Mouse (Mus musculus) embryo, embryonic 10.5 days (tissue): Measurements from ENCODE around the gene Rnaset2a.
A peak's percentile ranks its signal among the peaks of the same experiment; 100 is the strongest.
"Not testable (repeated sequence)": the region's sequence is repeated elsewhere in the genome, so short reads cannot be mapped to it uniquely, and the experiment has no call there.

Experiments used
- DNase-seq: peaks from one replicate; pipeline ENCODE4 v3.0.0-alpha.2; 2015; ENCODE audit warnings: low spot score

Rnaset2a gene

DNA sequence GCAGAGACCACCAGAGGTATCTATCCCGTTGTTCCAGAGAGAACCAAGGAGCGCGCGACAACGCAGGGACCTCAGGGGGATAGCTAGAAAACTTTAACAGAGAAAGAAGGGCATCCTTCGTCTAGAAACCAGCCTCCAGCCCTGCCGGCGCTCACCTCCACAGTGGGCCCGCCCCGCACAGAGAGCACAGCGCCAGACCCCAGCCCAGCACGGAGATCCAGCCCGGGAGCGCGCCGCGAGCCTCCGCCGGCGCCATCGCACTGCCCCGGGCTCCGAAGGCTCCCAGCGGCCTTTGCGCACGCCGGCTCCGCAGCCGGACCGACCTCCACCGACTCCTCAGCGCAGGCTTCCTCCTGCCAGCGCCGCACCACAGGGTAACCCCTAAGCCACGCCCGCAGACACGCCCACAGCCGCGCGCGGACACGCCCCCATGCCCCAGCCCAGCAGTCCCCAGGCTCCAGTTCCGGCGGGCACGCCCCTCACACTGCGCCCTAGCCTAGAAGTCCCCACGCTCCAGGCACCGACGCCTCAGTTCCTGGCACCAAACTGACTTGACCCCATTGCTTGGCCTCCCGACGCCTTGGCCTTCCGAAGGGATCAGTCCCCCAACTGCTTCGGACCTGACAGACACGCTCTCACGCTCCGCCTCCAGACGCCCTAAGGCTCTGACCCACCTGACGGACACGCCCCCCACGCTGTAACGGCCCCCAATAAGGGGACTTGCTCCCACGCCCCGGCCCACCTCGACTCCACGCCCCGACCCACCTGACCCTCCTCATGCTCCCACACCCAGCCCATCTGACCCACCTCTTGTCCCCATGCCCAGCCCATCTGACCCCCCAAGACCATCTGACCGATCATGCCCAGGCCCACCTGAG lies at the start of gene Rnaset2a, which contains the start of gene Gm49673:
Rnaset2a (minus strand) TSS at position 659 of the 878 bp plus-strand sequence.
Gm49673 (minus strand) TSS at position 350 of the 878 bp plus-strand sequence.
- peak; percentile 39 for DNase-seq

DNA sequence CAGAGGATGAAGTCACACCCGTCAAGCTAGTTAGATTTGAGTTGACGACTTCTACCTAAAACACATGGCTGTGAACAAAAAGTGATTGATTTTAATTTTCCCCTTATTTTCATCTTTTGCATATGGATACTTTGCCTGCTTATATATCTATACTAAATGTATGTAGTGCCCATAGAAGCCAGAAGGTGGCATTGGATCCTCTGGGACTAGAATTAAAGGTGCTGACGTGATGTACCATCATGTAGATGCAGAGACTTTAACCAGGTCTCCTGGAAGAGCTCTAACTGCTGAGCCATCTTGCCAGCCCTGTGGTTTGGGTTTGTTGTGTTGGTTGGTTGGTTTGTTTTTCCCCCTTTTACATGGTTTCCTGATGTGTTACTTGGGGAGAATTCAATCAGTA lies 49.8 kb upstream of the Rnaset2a start:
- DNase-seq = peak; percentile 15

DNA sequence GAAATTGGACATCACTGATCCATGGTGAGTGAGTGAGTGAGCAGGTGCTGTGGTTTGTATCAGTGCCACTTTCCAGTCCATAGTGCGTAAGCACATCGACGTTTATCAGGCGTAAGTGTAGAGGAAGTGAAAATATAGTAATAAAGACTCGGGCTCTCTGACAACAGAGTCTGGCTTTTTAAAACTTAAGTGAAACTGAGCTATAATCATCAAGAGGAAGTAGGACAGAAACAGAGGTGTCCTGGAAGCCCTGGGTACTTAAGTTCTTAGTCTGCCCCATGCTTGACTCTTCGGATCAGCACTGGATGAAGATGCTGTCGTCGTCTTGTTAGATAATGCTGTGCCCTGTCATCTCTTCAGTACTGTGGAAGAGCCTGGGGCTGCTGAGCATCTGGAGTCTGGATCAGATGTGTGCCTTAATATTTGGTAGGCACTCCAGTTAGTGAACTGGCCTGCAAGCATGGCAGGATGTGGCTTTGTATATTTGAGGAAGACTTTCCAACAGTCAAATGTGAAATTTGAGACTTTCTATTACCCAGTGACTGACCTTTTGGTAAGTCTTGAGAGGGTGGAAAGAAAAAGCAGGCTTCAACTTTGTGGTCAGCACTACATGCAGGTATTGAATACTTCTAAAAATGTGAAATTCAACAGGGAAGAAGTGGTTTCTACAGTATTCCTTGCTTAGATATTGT lies 47.9 kb upstream of the Rnaset2a start:
- no peak for DNase-seq

DNA sequence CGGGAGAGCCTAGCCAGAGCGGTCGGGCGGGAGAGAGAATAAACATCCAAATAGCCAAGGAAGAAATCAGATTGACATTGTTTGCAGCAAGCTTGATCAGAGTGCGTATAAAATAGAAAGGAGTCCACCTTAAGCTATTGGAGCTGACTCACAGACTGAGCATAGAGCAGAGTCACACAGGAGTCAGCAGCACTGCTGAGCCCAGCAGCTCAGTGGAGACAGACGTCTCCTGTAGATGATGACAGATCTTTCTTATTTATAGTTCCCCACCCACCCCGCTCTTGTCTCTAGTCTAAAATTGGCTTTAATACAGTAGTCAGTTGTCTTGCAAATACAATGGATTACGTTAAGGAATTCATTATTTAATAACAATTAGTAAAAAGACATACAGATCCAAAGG lies 45.8 kb upstream of the Rnaset2a start:
- DNase-seq = no peak

DNA sequence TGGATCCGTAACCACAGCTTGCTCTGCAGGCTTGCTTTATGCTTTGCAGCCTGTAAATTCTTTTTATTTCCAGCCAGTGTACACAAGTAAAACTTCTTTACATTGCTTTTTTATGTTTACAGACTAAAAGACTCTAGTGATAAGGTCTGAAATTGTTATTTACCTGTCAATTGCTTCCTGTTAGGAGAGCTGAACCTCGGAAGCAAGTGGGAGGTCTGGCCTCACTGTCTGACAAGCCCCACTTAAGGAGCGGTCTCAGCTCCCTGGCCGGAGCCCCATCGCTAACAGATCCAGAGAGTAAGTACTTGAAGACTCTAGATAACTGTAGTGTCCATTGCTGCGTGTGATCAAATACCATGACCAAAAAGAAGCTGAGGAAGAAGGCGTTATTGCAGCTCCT lies 36.3 kb upstream of the Rnaset2a start:
- no peak for DNase-seq

DNA sequence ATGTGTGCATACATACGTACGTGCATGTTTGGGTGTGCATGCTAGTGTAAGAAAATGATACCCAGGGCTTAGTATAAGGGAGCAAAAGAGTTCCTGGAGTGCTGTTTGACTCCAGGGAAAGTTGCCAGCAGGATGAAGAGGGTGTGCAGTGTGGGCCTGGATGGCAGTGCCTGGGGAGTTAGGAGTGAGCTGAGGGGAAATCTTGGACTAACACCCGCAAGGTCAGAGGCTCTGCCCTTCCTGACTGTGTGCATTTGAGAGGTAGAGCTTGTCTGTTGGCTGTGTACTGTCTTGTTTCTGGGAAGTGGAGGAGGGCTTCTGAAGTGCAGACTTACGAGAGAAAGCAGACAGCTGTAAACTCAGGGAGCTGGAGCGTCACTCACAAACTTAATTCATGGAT lies 35.9 kb upstream of the Rnaset2a start:
- DNase-seq = no peak

DNA sequence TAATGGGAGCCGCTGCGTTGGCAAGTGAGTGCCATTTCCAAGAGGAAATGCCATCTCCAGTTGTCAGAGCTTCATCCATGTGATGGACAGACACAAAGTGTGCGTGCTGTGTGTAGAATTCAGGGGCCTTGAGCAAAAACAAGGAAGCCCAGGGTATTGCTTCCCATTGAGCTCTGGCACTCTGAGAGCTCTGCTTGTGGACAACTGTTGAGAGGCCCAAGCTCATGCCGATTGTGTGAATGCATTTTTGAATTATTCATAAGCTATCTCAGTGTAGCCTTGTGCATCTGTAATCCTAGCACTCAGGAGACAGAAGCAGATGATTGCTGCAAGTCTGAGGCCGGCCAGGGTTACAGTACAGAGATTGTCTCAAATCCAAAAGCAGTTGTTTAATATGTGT lies 29.2 kb upstream of the Rnaset2a start:
- DNase-seq = no peak

DNA sequence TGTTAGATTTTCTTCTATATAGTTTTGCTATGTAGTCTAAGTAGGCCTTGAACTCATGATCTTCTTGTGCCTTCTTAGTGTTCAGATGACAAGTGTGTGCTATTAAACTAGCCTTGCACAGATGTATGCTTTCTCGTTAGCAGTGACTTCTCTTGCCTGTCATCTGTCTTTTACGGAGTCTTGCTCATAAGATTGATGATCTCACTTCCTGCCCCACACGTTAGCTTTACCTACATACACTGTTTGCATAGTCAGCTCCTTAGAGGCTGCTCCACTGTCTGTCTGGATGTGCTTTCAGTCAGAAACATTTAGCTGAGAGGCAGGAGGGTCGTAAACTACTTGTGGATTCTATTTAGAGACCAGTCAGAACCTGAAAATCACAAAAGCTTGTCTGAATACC lies 23.2 kb upstream of the Rnaset2a start:
- no peak for DNase-seq

DNA sequence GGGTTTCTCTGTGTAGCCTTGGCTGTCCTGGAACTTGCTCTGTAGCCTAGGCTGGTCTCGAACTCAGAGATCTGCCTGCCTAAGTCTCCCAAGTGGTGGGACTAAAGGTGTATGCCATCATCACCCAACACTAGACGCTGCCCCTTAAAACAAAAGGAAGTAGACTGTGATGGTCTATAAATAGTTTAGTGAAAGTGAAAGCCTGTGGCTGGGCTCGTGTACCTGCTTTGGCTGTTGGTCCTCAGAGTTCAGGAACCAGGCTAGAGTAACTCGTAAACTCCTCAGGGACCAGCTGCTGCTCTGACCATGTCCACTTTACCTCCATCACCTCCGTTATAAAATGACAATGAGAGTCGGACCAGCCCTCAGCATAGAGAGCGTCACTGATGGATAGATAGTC lies 22.4 kb upstream of the Rnaset2a start:
- DNase-seq = no peak

DNA sequence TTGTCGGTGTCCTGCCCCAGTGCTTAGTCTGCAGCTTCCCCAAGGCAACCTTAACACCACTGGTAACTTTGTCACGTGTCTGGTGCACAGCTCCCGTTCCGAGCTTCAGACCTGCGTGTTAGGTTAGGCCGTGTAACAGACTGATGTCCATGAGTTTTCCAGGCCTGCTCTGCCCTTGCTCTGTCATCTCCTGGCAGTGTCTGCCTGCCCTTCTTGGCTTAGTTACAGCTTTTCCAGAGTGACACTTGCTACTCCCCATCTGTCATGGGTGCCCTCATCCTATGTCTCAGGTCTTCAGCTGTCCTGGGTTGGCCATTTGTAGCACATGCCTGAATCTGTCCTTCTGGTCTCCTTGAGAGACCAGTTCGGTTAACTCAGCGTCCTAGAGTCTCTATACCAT lies 19.5 kb upstream of the Rnaset2a start:
- not testable (repeated sequence) for DNase-seq

DNA sequence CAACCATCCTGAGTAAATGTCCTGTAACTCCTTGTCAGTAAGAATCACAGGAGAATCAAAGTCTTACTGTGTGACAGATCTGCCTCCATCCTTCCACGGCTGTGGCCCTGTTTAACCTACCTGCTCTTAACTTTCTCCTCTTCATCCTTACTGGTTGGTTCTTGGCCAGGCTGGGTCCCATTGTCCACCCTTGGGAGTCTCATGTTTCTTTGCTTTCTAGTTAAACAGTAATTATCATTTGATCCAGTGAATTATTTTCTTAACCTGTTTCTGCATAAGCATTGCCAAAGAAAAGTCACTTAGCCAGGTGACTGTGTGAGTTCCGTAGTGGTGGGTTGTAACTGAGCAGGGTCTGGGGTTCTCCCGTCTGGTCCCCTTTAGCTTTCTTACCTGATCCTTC lies 18.6 kb upstream of the Rnaset2a start:
- not testable (repeated sequence) for DNase-seq

DNA sequence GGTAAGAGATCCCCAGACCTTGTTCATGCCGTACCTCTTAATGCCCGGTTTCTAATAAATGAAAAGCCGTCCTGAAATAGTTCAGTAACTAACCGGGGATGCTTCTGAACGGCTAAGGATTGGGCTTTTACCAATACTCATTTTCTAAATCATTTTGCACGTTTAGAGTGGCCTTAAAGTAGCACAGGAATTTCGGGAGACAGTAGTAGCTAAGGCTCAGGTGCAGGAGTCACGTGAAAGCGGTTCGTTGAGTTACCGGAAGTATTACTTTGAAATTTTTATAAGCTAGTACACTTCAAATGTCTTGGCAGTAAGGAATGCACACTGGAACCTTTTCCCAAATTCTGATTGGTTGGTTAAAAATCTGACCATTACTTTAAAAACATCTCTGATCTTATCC lies 18.1 kb upstream of the Rnaset2a start:
- DNase-seq = not testable (repeated sequence)

DNA sequence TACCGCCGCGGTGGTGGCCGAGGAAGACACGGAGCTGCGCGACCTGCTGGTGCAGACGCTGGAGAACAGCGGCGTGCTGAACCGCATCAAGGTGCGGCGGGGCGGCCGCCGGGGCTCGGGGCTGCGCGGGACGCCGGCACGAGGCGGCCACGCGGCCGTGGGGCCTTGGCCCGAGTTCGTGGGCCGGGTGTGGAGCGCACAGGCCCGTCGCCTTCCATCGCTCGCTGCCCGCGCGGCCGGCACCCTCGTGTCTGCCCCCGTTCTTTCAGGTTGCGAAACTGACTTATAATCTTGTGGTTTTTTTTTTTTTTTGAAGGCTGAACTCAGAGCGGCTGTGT lies 17.7 kb upstream of the Rnaset2a start:
- not testable (repeated sequence) for DNase-seq

DNA sequence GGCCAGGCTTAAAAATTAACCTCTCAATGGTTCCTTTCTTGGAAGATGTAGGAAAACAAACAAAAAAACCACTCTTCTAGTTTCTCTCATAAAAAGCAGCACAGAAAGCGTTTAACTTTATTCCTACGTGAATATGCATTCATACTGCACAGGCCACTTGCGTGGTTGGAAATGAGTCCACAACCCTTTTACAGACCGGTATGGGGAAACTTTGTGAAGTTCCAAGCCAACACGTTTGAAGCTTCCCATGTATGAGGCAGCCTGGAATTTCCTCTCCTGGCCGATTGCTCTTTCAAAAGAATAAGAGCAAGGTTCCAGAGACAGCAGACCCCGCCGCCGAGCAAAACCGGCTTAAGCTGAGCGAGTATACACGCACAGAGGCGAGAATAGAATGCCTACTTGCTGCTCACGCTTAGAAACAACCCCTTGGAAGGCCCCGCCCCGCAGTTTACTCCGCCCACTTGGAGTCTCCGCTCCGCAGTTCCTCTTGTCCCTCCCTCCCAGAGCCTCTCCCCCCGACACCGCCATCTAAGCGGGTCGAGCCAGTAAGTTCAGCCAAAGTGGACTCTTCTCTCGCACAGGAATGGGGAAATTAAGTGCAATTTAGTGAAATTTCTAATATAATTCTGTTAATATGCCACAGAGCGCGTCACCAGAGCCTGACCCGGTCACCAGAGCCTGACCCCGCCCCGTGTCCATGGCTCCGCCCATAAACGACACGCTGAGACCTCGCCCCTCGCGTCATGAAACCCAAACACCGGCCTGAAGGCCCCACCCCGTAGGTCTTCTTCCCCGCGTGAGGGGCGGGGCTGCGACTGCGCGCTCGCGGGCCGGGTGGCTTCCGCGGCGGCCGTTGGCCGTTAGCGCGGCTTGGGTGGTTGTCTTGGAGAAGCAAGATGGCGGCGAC lies 17.1 kb upstream of the Rnaset2a start, which contains the start of gene Fgfr1op:
Fgfr1op (plus strand) TSS at position 801 of the 907 bp plus-strand sequence.
- DNase-seq = peak; percentile 19

DNA sequence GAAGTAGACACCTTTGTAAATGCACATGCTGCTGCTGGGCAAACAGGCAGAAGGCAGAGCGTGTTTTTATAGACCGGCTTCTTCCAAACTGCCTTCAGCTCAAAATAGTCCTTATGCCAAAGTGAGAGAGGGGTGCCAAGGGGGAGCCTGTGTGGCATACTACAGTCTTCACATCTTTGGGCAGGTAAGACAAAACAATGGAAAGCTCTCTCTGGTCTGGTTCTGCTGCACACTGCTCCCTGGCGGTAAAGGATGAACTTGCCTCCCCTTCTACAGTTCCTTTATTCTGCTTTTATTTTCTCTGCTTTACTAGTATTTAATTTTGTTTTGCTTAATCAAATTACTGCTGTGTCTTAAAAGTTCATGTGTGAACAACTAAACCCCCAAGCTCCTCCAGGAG lies 13.1 kb upstream of the Rnaset2a start:
- peak; percentile 18 for DNase-seq

DNA sequence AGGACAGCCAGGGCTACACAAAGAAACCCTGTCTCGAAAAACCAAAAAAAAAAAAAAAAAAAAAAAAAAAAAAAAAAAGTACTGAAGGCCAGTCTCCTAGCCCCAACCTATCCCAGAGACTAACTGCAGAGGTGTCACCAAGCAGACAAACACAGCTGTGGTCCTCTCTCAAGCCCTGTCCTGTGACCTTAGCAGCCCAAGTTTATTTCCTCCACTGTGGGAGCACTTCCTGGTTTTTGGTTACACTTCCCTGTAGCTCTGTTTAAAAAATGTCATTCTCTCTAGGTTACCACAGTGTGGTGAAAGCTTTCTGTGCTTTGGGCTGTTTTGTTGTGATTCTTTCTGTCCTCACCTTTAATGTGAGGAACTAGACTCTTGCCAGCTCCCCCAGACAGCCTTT lies 10.7 kb upstream of the Rnaset2a start:
- DNase-seq = not testable (repeated sequence)

DNA sequence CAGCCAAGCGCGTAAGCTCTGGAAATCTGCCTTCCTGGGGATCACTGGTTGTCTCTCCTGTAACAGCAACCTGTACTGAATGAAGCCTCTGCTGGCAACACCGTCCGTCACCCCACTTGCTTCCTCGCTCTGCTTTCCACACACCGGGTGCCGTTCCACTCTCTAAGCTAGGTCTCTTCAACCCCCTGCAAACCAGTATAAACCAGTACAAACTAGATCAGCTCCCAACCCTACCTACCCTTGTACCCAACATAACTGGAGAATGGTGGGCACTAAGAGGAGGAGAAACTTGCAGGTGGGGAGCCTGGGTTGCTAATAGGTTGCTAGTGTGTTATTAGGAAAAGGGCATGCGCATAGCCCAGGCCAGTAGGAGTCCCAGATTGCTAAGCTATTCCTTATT lies 8.1 kb upstream of the Rnaset2a start:
- DNase-seq = not testable (repeated sequence)

DNA sequence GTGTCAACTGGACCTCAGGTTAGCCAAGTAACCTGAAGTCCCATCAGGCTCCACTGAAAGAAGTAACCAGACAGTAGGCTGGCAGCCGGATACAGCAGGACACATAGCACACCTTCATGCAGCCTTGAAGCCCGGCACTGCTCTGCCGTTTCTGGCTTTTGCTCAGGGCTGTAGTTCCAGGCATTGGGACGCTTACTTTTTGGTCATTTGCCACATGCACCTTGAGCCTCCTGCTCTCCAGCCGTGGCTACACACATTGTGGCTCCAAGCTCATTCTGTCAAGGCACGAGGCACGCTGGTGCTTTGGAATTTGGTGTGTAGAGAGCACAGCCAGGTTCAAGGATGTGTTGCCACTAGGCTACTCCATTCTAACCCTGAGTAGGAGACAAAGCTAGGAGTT lies 7.1 kb upstream of the Rnaset2a start:
- not testable (repeated sequence) for DNase-seq

DNA sequence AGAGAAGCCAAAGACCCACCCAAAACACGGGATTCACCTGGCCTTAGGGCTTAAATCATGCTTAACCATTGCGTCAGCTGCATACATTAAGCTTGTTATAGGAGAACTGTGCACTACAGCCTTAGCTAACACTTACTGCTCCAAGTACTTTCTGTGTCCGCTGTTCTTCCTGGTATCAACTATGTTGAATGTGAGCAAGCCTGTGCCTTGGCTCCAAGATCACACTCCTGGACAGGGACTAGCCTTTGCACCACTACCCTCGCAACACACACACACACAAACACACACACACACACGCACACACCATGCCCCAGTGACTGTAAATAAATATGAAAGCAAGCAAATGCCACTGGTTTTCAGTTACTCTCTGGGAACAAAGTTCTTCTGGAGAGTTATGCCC lies 966 bp downstream of the Rnaset2a start:
- peak; percentile 15 for DNase-seq

DNA sequence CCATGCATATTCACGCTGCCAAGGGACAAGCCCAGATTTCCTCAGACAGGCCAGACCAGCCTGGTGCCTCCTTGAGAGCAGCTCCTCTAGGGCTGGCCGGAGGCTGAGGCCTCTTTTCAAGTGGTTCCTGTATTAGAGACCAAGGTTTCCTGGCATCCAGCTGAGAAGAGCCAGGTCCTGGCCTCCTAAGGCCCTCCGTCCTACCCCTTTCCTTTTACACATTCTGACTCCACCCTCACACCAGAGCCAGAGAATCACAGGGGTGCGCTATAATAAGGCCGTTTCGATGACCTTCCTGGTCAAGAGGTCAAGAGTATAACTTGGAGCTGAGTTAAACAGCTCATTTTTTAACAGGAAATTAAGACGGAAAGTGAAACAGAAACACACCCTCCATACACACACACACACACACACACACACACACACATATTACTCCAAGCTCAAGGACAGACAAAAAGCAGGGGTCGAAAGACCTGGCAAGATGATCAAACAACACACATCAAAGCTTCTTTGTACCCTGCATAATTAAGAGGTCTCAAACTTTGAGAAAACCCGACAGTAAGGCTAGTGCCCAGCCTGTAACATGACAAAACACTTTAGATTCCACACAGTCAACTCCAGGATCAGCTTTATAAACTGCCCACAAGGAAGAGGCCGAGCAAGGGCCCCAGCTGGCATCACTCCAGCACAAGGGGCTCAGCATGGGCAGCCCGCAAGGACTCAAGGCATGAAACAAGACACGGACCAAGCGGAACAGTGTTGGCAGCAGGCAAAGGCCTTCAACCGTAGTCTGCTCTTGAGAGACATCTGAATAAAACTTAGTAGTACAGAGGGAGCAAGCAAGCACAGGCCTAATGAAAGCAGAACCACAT lies 3.9 kb downstream of the Rnaset2a start:
- DNase-seq = not testable (repeated sequence)

DNA sequence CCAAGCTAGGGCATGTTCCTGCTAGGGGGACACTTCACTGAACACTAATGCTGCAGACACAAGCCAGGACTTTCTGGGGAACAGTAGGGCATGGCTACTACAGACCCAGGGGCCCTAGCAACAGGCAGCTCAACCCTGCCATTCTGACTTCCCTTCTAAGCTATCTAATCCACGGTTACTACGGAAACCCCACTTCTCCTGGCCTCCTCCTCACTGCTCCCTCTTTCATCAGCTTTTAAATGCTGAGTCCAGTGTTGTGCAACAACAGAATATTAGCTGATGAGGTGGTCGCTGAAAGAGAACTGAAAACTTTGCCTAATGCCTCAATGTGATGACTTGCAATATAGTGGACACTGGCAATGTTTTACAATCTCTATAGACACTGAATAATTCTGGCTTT lies 7.7 kb downstream of the Rnaset2a start:
- DNase-seq = not testable (repeated sequence)
